Mouse (Mus musculus) embryonic facial prominence, embryonic 15.5 days (tissue): ENCODE data around the gene Sbf1. TPM values are rescaled to one million over a fixed set of nuclear protein-coding genes. Genes with fewer than 3 reads are reported as not detected.

Source experiments
- ATAC-seq: fragments of 200-750 bp; cut with Nextera tagmentation; 2 replicates; pipeline ENCODE4 v1.8.0; 2017; ENCODE audit warnings: low read depth, moderate TSS enrichment; ENCODE audit not compliant: insufficient number of reproducible peaks, low FRiP score, low TSS enrichment
- H3K27ac ChIP-seq: fragments of 300-500 bp; sonication (generic); replicated peaks from 2 replicates; pipeline ENCODE4 v1.5.1; 2015; ENCODE audit warnings: mild to moderate bottlenecking, inconsistent platforms
- H3K27me3 ChIP-seq: fragments of 300-500 bp; sonication (generic); 2 replicates; pipeline ENCODE4 v1.6.1; 2015; ENCODE audit warnings: inconsistent platforms
- H3K36me3 ChIP-seq: fragments of 300-500 bp; sonication (generic); 2 replicates; pipeline ENCODE4 v1.6.1; 2015; ENCODE audit warnings: mild to moderate bottlenecking, inconsistent platforms
- H3K4me1 ChIP-seq: fragments of 300-500 bp; sonication (generic); 2 replicates; pipeline ENCODE4 v1.6.1; 2015; ENCODE audit warnings: inconsistent platforms
- H3K4me2 ChIP-seq: fragments of 300-500 bp; sonication (generic); replicated peaks from 2 replicates; pipeline ENCODE4 v1.6.1; 2015; ENCODE audit warnings: mild to moderate bottlenecking, inconsistent platforms
- H3K4me3 ChIP-seq: fragments of 300-500 bp; sonication (generic); replicated peaks from 2 replicates; pipeline ENCODE4 v1.5.1; 2015; ENCODE audit warnings: mild to moderate bottlenecking, inconsistent platforms
- H3K9ac ChIP-seq: fragments of 300-500 bp; sonication (generic); 2 replicates; pipeline ENCODE4 v1.6.1; 2015; ENCODE audit warnings: inconsistent platforms
- H3K9me3 ChIP-seq: fragments of 300-500 bp; sonication (generic); replicated peaks from 2 replicates; pipeline ENCODE4 v1.6.1; 2016; ENCODE audit warnings: inconsistent platforms
- WGBS: fragments of 180-500 bp; shearing (Covaris S2); methylation state at CpG from one replicate; pipeline ENCODE4 v1.1.7; 2015; 5-methylcytosine and 5-hydroxymethylcytosine counted together
- microRNA-seq: library from miRNA; unstranded; fragments of <30 nt; microRNA quantifications from one replicate; pipeline ENCODE4, GENCODE M21; 2016; ENCODE audit warnings: borderline number of aligned reads
- polyA plus RNA-seq: library from polyadenylated mRNA; unstranded; fragments of >200 nt; fragmentation: Nextera tagmentation; extraction: Ambion mirVana; gene quantifications from 2 replicates; pipeline ENCODE4 v1.2.1, GENCODE M21; 2015

The Sbf1 gene
- polyA plus RNA-seq, 1 experiment from 2014 or later = 57.3 TPM

GRCm38 (mm10) chr15:89282546-89282945 lies 32.6 kb downstream of the Sbf1 start:
- no peaks in the 10 kb centered on the region for H3K9me3 ChIP-seq
- 66% methylated on average over 6 of the region's 6 CpGs for WGBS
- peaks cover 91% of the 10 kb centered on the region for H3K36me3 ChIP-seq
- H3K4me1 ChIP-seq = no peaks in the 10 kb centered on the region
- no peak overlapping the region for H3K9ac ChIP-seq
- no peak for ATAC-seq
- no peak overlapping the region for H3K4me2 ChIP-seq
- H3K27ac ChIP-seq = no peak overlapping the region
- no peak overlapping the region for H3K4me3 ChIP-seq
- H3K27me3 ChIP-seq = no peaks in the 10 kb centered on the region

- no peak for ATAC-seq
- Histone ChIP-seq H3K36me3 (peaks cover 82% of the 10 kb centered on the region), H3K4me2 (no peak overlapping the region), H3K27ac (no peak overlapping the region), H3K4me1 (no peaks in the 10 kb centered on the region), H3K4me3 (no peak overlapping the region), H3K9me3 (no peaks in the 10 kb centered on the region), H3K27me3 (no peaks in the 10 kb centered on the region), H3K9ac (no peak overlapping the region)
- 93% methylated on average over 4 of the region's 4 CpGs for WGBS
These were observed 37.7 kb downstream of the Sbf1 start for GRCm38 (mm10) chr15:89277366-89277765.

- 88% methylated on average over 3 of the region's 3 CpGs for WGBS
- Histone ChIP-seq H3K36me3 (peaks cover 75% of the 10 kb centered on the region), H3K9me3 (no peaks in the 10 kb centered on the region), H3K9ac (no peak overlapping the region), H3K4me3 (no peak overlapping the region), H3K27ac (no peak overlapping the region), H3K4me2 (no peak overlapping the region), H3K4me1 (no peaks in the 10 kb centered on the region), H3K27me3 (no peaks in the 10 kb centered on the region)
- ATAC-seq = no peak
These were observed 39.6 kb downstream of the Sbf1 start for GRCm38 (mm10) chr15:89275497-89275896.

- no peaks in the 10 kb centered on the region for H3K9me3 ChIP-seq
- peaks cover 60% of the 10 kb centered on the region for H3K36me3 ChIP-seq
- no peaks in the 10 kb centered on the region for H3K4me1 ChIP-seq
- ATAC-seq = no peak
- H3K4me2 ChIP-seq = no peak overlapping the region
- 67% methylated on average over 5 of the region's 5 CpGs for WGBS
- no peak overlapping the region for H3K9ac ChIP-seq
- H3K27ac ChIP-seq = no peak overlapping the region
- no peaks in the 10 kb centered on the region for H3K27me3 ChIP-seq
- no peak overlapping the region for H3K4me3 ChIP-seq
These were observed 50.6 kb downstream of the Sbf1 start for GRCm38 (mm10) chr15:89264485-89264884.

- no peak overlapping the region for H3K9ac ChIP-seq
- 91% methylated on average over 5 of the region's 5 CpGs for WGBS
- no peak overlapping the region for H3K4me3 ChIP-seq
- no peak overlapping the region for H3K4me2 ChIP-seq
- peaks cover 49% of the 10 kb centered on the region for H3K36me3 ChIP-seq
- H3K9me3 ChIP-seq = no peaks in the 10 kb centered on the region
- H3K4me1 ChIP-seq = no peaks in the 10 kb centered on the region
- no peak for ATAC-seq
- H3K27ac ChIP-seq = no peak overlapping the region
- no peaks in the 10 kb centered on the region for H3K27me3 ChIP-seq
These were observed 56.1 kb downstream of the Sbf1 start for GRCm38 (mm10) chr15:89258997-89259396.

GRCm38 (mm10) chr15:89255330-89255729 lies 59.8 kb downstream of the Sbf1 start:
- no peak overlapping the region for H3K9ac ChIP-seq
- H3K36me3 ChIP-seq = peaks cover 50% of the 10 kb centered on the region
- ATAC-seq = no peak
- 63% methylated on average over 4 of the region's 4 CpGs for WGBS
- H3K4me3 ChIP-seq = no peak overlapping the region
- H3K4me1 ChIP-seq = no peaks in the 10 kb centered on the region
- no peak overlapping the region for H3K4me2 ChIP-seq
- no peaks in the 10 kb centered on the region for H3K9me3 ChIP-seq
- no peaks in the 10 kb centered on the region for H3K27me3 ChIP-seq
- H3K27ac ChIP-seq = no peak overlapping the region

- no peaks in the 10 kb centered on the region for H3K4me1 ChIP-seq
- no peak overlapping the region for H3K4me3 ChIP-seq
- H3K27ac ChIP-seq = no peak overlapping the region
- peaks cover 31% of the 10 kb centered on the region for H3K36me3 ChIP-seq
- WGBS = 83% methylated on average over 6 of the region's 6 CpGs
- ATAC-seq = no peak
- H3K27me3 ChIP-seq = no peaks in the 10 kb centered on the region
- no peaks in the 10 kb centered on the region for H3K9me3 ChIP-seq
- no peak overlapping the region for H3K4me2 ChIP-seq
- H3K9ac ChIP-seq = no peak overlapping the region
These were observed 66.0 kb downstream of the Sbf1 start for GRCm38 (mm10) chr15:89249063-89249462.

GRCm38 (mm10) chr15:89241025-89241424 lies 74.1 kb downstream of the Sbf1 start:
- Histone ChIP-seq H3K36me3 (peaks cover 24% of the 10 kb centered on the region), H3K27me3 (no peaks in the 10 kb centered on the region), H3K4me2 (no peak overlapping the region), H3K4me1 (no peaks in the 10 kb centered on the region), H3K4me3 (no peak overlapping the region), H3K27ac (no peak overlapping the region), H3K9me3 (no peaks in the 10 kb centered on the region), H3K9ac (no peak overlapping the region)
- 76% methylated on average over 2 of the region's 2 CpGs for WGBS
- no peak for ATAC-seq

- 0 out of 2 replicates have a peak overlapping the region, but pooled peaks have one; percentile 7 for H3K27ac ChIP-seq
- no peaks in the 10 kb centered on the region for H3K4me1 ChIP-seq
- no peak for ATAC-seq
- H3K4me2 ChIP-seq = no peak overlapping the region
- no peaks in the 10 kb centered on the region for H3K9me3 ChIP-seq
- H3K9ac ChIP-seq = no peak overlapping the region
- H3K27me3 ChIP-seq = no peaks in the 10 kb centered on the region
- H3K36me3 ChIP-seq = peaks cover 21% of the 10 kb centered on the region
- H3K4me3 ChIP-seq = no peak overlapping the region
- WGBS = 40% methylated on average over 3 of the region's 3 CpGs
These were observed 75.2 kb downstream of the Sbf1 start for GRCm38 (mm10) chr15:89239751-89240392.

Small RNA genes lying within 50 kb of the gene (microRNA-seq; reads per million reads assigned to microRNA genes)
- not detected for gene Mir6959

Other genes starting within 250 kb of the Sbf1 start
- gene Trabd, start 240.2 kb downstream of the Sbf1 start, polyA plus RNA-seq = 53.8 and 55.6 TPM in 2 replicates
- gene Selenoo, start 226.2 kb downstream of the Sbf1 start, polyA plus RNA-seq = 20.7 and 20.9 TPM in 2 replicates
- gene Tubgcp6, start 192.2 kb downstream of the Sbf1 start, polyA plus RNA-seq = 14.8 and 15.2 TPM in 2 replicates
- gene Hdac10, start 186.6 kb downstream of the Sbf1 start, polyA plus RNA-seq = 22.3 and 25.7 TPM in 2 replicates
- gene Mapk12, start 174.6 kb downstream of the Sbf1 start, polyA plus RNA-seq = 9.4 and 11.2 TPM in 2 replicates
- gene Mapk11, start 165.7 kb downstream of the Sbf1 start, polyA plus RNA-seq = 10.7 and 12.7 TPM in 2 replicates
- gene Plxnb2, start 134.5 kb downstream of the Sbf1 start, polyA plus RNA-seq = 157 and 161 TPM in 2 replicates
- 16.3 and 16.7 TPM in 2 replicates for gene Dennd6b, start 118.8 kb downstream of the Sbf1 start, polyA plus RNA-seq
- 33.3 and 35.8 TPM in 2 replicates for gene Ppp6r2, start 103.8 kb downstream of the Sbf1 start, polyA plus RNA-seq
- gene Adm2, start 7.4 kb upstream of the Sbf1 start, polyA plus RNA-seq = 0.55 and 0.91 TPM in 2 replicates
- not detected in 2 replicates for gene Miox, start 19.1 kb upstream of the Sbf1 start, polyA plus RNA-seq
- gene Lmf2, start 40.3 kb upstream of the Sbf1 start, polyA plus RNA-seq = 73.0 and 79.9 TPM in 2 replicates
- gene Ncaph2, start 40.4 kb upstream of the Sbf1 start, polyA plus RNA-seq = 150 and 160 TPM in 2 replicates
- gene Sco2, start 58.5 kb upstream of the Sbf1 start, polyA plus RNA-seq = 4.9 and 6.9 TPM in 2 replicates
- gene Tymp, start 61.7 kb upstream of the Sbf1 start, polyA plus RNA-seq = 1.8 and 2.0 TPM in 2 replicates
- 8.2 and 14.5 TPM in 2 replicates for gene Odf3b, start 64.0 kb upstream of the Sbf1 start, polyA plus RNA-seq
- gene Klhdc7b, start 69.6 kb upstream of the Sbf1 start, polyA plus RNA-seq = not detected in 2 replicates
- gene Syce3, start 95.2 kb upstream of the Sbf1 start, polyA plus RNA-seq = not detected in 2 replicates
- 0.97 and 1.1 TPM in 2 replicates for gene Cpt1b, start 110.6 kb upstream of the Sbf1 start, polyA plus RNA-seq
- 4.8 TPM in 2 replicates for gene C730034F03Rik, start 114.3 kb upstream of the Sbf1 start, polyA plus RNA-seq
- gene Gm44502, start 114.4 kb upstream of the Sbf1 start, polyA plus RNA-seq = not detected in 2 replicates
- gene Chkb, start 114.6 kb upstream of the Sbf1 start, polyA plus RNA-seq = 56.4 and 59.6 TPM in 2 replicates
- gene Mapk8ip2, start 138.6 kb upstream of the Sbf1 start, polyA plus RNA-seq = 3.4 and 4.9 TPM in 2 replicates
- gene Arsa, start 162.1 kb upstream of the Sbf1 start, polyA plus RNA-seq = 27.8 and 30.1 TPM in 2 replicates
- 2.3 and 3.0 TPM in 2 replicates for gene Shank3, start 184.3 kb upstream of the Sbf1 start, polyA plus RNA-seq